Mouse (Mus musculus): ENCODE results near the gene Spen. TPM values are rescaled to one million over a fixed set of nuclear protein-coding genes. Genes with fewer than 3 reads are reported as not detected.

The Spen gene
- polyA plus RNA-seq, 1 experiment, result 11.7 TPM

DNA sequence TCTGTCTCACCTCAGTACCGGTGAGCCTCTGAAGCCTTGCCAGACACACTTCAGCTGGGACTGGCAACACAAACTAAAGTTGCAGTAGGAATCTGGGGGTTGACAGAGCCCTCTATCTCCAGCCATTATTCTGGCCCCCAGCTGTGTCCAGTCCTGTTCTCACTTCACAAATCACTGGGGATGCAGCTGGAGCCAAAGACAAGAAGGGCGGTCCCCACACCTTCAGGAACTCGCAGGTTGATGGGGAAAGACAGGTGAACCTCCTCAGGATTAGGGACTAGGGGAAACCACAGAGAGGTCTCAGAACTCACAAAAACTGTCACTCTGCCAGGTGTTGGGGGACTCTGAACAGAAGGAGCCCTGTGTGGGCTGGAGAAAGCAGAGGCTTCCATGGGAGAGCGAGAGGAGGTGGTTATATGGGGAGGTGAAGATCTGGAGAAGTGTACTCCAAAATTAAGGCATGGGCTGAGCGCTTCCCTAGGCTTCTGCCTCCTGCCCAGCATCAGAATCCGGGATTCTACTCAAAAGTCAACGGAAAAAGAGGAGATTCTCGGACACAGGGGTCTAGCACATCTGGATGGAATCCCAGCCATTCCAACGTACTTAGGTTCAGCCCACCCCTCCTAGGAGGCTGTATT, 118.1 kb downstream of the Spen start, which contains the start of gene Hspb7:
TSS of gene Hspb7 (plus strand) at position 588 of the 638 bp plus-strand sequence.
- H3K79me2 ChIP-seq (ENCODE audit: control insufficient read depth, insufficient read depth), result no peaks in the 10 kb centered on the region
- H3K4me2 ChIP-seq (ENCODE audit: low read depth), result peak within 1 kb of the TSS; percentile 48
- TF ChIP-seq TCF3 (IDR thresholded peaks at IDR 0.05; ENCODE audit: insufficient read length, low read depth) (no peak), MYOD1 (IDR thresholded peaks at IDR 0.05; ENCODE audit: control insufficient read depth in 1 of 3, insufficient read length in 2 of 3, low read depth in 2 of 3) (peak in 1 of 3 experiments; percentile 10)
- H3K27me3 ChIP-seq (ENCODE audit: control insufficient read depth, insufficient read depth, insufficient read length), result no peaks in the 10 kb centered on the region
- peak within 1 kb of the TSS; percentile 8 for H3K4me3 ChIP-seq
- no peaks in the 10 kb centered on the region for H3K36me3 ChIP-seq (ENCODE audit: control insufficient read depth, insufficient read depth)
- H3ac ChIP-seq (ENCODE audit: control insufficient read depth, insufficient read length), result no peak within 1 kb of the TSS

GRCm38 (mm10) chr4:141419398-141420191, 118.8 kb downstream of the Spen start:
- Histone ChIP-seq H3K4me2 (ENCODE audit: low read depth) (peak overlapping the region; percentile 27), H3K27me3 (ENCODE audit: control insufficient read depth, insufficient read depth, insufficient read length) (no peaks in the 10 kb centered on the region), H3K36me3 (ENCODE audit: control insufficient read depth, insufficient read depth) (no peaks in the 10 kb centered on the region), H3K4me3 (no peak overlapping the region), H3K79me2 (ENCODE audit: control insufficient read depth, insufficient read depth) (no peaks in the 10 kb centered on the region), H3ac (ENCODE audit: control insufficient read depth, insufficient read length) (no peak overlapping the region)
- no peak for TF ChIP-seq POLR2AphosphoS2 (IDR thresholded peaks at IDR 0.05; ENCODE audit: insufficient read length, low read depth)
- peak in 1 of 3 experiments; percentile 6 for TF ChIP-seq MYOD1 (IDR thresholded peaks at IDR 0.05; ENCODE audit: control insufficient read depth in 1 of 3, insufficient read length in 2 of 3, low read depth in 2 of 3)
- peak in 1 of 3 experiments; percentile 1 for TF ChIP-seq MYOG (IDR thresholded peaks at IDR 0.05; ENCODE audit: control insufficient read depth in 1 of 3, insufficient read depth in 1 of 3, insufficient read length in 2 of 3, low read depth in 2 of 3)

Other genes starting within 250 kb of the Spen start
- 46.8 TPM for gene Epha2, start 237.4 kb downstream of the Spen start, polyA plus RNA-seq (2012; fragmentation: generic; extraction: Trizol)
- gene Fam131c, start 170.4 kb downstream of the Spen start, polyA plus RNA-seq (2012; fragmentation: generic; extraction: Trizol), result 0.77 TPM
- 0.85 TPM for gene Clcnka, start 139.9 kb downstream of the Spen start, polyA plus RNA-seq (2012; fragmentation: generic; extraction: Trizol)
- 0.23 TPM for gene Clcnkb, start 122.6 kb downstream of the Spen start, polyA plus RNA-seq (2012; fragmentation: generic; extraction: Trizol)
- 31.1 TPM for gene Hspb7, start 117.8 kb downstream of the Spen start, polyA plus RNA-seq (2012; fragmentation: generic; extraction: Trizol)
- not detected for gene Srarp, start 102.5 kb downstream of the Spen start, polyA plus RNA-seq (2012; fragmentation: generic; extraction: Trizol)
- gene Zbtb17, start 93.9 kb downstream of the Spen start, polyA plus RNA-seq (2012; fragmentation: generic; extraction: Trizol), result 30.1 TPM
- 29.5 TPM for gene Fblim1, start 67.5 kb upstream of the Spen start, polyA plus RNA-seq (2012; fragmentation: generic; extraction: Trizol)
- gene Tmem82, start 80.0 kb upstream of the Spen start, polyA plus RNA-seq (2012; fragmentation: generic; extraction: Trizol), result 0.02 TPM
- 0.12 TPM for gene Slc25a34, start 85.2 kb upstream of the Spen start, polyA plus RNA-seq (2012; fragmentation: generic; extraction: Trizol)
- gene Plekhm2, start 126.3 kb upstream of the Spen start, polyA plus RNA-seq (2012; fragmentation: generic; extraction: Trizol), result 20.4 TPM
- gene Rsc1a1, start 147.0 kb upstream of the Spen start, polyA plus RNA-seq (2012; fragmentation: generic; extraction: Trizol), result 5.8 TPM
- gene Ddi2, start 184.8 kb upstream of the Spen start, polyA plus RNA-seq (2012; fragmentation: generic; extraction: Trizol), result 10.6 TPM
- gene Agmat, start 208.1 kb upstream of the Spen start, polyA plus RNA-seq (2012; fragmentation: generic; extraction: Trizol), result 0.72 TPM

Measured in myocyte (in vitro differentiated cells).